Mouse (Mus musculus) heart, embryonic 16.5 days (tissue): Measurements from ENCODE around the gene Gm20388. TPM values are rescaled to one million over a fixed set of nuclear protein-coding genes. Genes with fewer than 3 reads are reported as not detected.

Experiments
- ATAC-seq: fragments of 200-750 bp; cut with Nextera tagmentation; replicated peaks from 2 replicates; pipeline ENCODE4 v1.8.0; 2017; ENCODE audit warnings: moderate number of reproducible peaks; ENCODE audit not compliant: insufficient read depth, low FRiP score; ENCODE audit errors: extremely low read depth
- H3K27ac ChIP-seq: fragments of 300-500 bp; sonication (generic); 2 replicates; pipeline ENCODE4 v1.5.1; 2014; ENCODE audit warnings: mild to moderate bottlenecking, low read length, control low read depth, moderate library complexity
- H3K27me3 ChIP-seq: fragments of 300-500 bp; sonication (generic); 2 replicates; pipeline ENCODE4 v1.6.1; 2014; ENCODE audit warnings: low read length, mixed read lengths; ENCODE audit not compliant: control insufficient read depth, insufficient read depth
- H3K36me3 ChIP-seq: fragments of 300-500 bp; sonication (generic); 2 replicates; pipeline ENCODE4 v1.6.1; 2014; ENCODE audit not compliant: control insufficient read depth, insufficient read depth
- H3K4me1 ChIP-seq: fragments of 300-500 bp; sonication (generic); 2 replicates; pipeline ENCODE4 v1.6.1; 2014; ENCODE audit warnings: low read length, mixed read lengths; ENCODE audit not compliant: control insufficient read depth, insufficient read depth
- H3K4me2 ChIP-seq: fragments of 300-500 bp; sonication (generic); 2 replicates; pipeline ENCODE4 v1.6.1; 2014; ENCODE audit warnings: low read depth, mild to moderate bottlenecking, control low read depth, low read length
- H3K4me3 ChIP-seq: fragments of 300-500 bp; sonication (generic); 2 replicates; pipeline ENCODE4 v1.5.1; 2014; ENCODE audit warnings: mild to moderate bottlenecking, control low read depth, low read length
- H3K9ac ChIP-seq: fragments of 300-500 bp; sonication (generic); 2 replicates; pipeline ENCODE4 v1.6.1; 2014; ENCODE audit warnings: low read length, control low read depth
- H3K9me3 ChIP-seq: fragments of 300-500 bp; sonication (generic); replicated peaks from 2 replicates; pipeline ENCODE4 v1.6.1; 2016; ENCODE audit warnings: low read length; ENCODE audit not compliant: control insufficient read depth
- WGBS: fragments of 180-500 bp; shearing (Covaris S2); extraction: QIAGEN DNeasy Blood & Tissue Kit; methylation state at CpG from one replicate; pipeline ENCODE4 v1.1.7; 2014; 5-methylcytosine and 5-hydroxymethylcytosine counted together
- polyA plus RNA-seq: library from polyadenylated mRNA; unstranded; fragments of >200 nt; fragmentation: Nextera tagmentation; extraction: Ambion mirVana; gene quantifications from 2 replicates; pipeline ENCODE4 v1.2.1, GENCODE M21; 2015

The Gm20388 gene
- polyA plus RNA-seq, 1 experiment from 2014 or later: 4.5 TPM

- Histone ChIP-seq H3K9me3 (no peaks in the 10 kb centered on the region), H3K9ac (peak overlapping the region; percentile 41; the same call in 1 of the 2 replicates), H3K4me3 (no peak overlapping the region), H3K27ac (peak overlapping the region; percentile 66), H3K4me2 (peak overlapping the region; percentile 47), H3K36me3 (no peaks in the 10 kb centered on the region), H3K27me3 (no peaks in the 10 kb centered on the region), H3K4me1 (peaks cover 16% of the 10 kb centered on the region)
- peak; percentile 29 for ATAC-seq
- WGBS: 49% methylated on average over 21 of the region's 21 CpGs
These were observed 840.8 kb downstream of the Gm20388 start for GRCm38 (mm10) chr8:120751226-120752081.

- Histone ChIP-seq H3K9ac (peak overlapping the region; percentile 41; the same call in 1 of the 2 replicates), H3K4me2 (peak overlapping the region; percentile 47), H3K4me1 (peaks cover 16% of the 10 kb centered on the region), H3K27ac (peak overlapping the region; percentile 66), H3K9me3 (no peaks in the 10 kb centered on the region), H3K27me3 (no peaks in the 10 kb centered on the region), H3K4me3 (no peak overlapping the region), H3K36me3 (no peaks in the 10 kb centered on the region)
- WGBS: 3% methylated on average over 12 of the region's 12 CpGs
- peak; percentile 79 for ATAC-seq
These were observed 841.4 kb downstream of the Gm20388 start for GRCm38 (mm10) chr8:120752082-120752452.

GRCm38 (mm10) chr8:120753476-120753875 lies 842.8 kb downstream of the Gm20388 start:
- H3K4me2 ChIP-seq: no peak overlapping the region
- no peak for ATAC-seq
- 93% methylated on average over 22 of the region's 22 CpGs for WGBS
- no peak overlapping the region for H3K4me3 ChIP-seq
- H3K9ac ChIP-seq: no peak overlapping the region
- no peak overlapping the region for H3K27ac ChIP-seq
- H3K9me3 ChIP-seq: no peaks in the 10 kb centered on the region
- H3K4me1 ChIP-seq: peaks cover 16% of the 10 kb centered on the region
- no peaks in the 10 kb centered on the region for H3K27me3 ChIP-seq
- H3K36me3 ChIP-seq: no peaks in the 10 kb centered on the region

GRCm38 (mm10) chr8:120755306-120756297 lies 845.0 kb downstream of the Gm20388 start:
- no peaks in the 10 kb centered on the region for H3K27me3 ChIP-seq
- no peaks in the 10 kb centered on the region for H3K9me3 ChIP-seq
- no peak overlapping the region for H3K4me3 ChIP-seq
- H3K4me1 ChIP-seq: peaks cover 16% of the 10 kb centered on the region
- H3K4me2 ChIP-seq: no peak overlapping the region
- H3K9ac ChIP-seq: no peak overlapping the region
- 66% methylated on average over 19 of the region's 19 CpGs for WGBS
- H3K36me3 ChIP-seq: no peaks in the 10 kb centered on the region
- no peak overlapping the region for H3K27ac ChIP-seq
- no peak for ATAC-seq

- H3K9ac ChIP-seq: no peak overlapping the region
- 61% methylated on average over 4 of the region's 4 CpGs for WGBS
- H3K4me1 ChIP-seq: no peaks in the 10 kb centered on the region
- no peaks in the 10 kb centered on the region for H3K9me3 ChIP-seq
- no peaks in the 10 kb centered on the region for H3K36me3 ChIP-seq
- H3K4me2 ChIP-seq: no peak overlapping the region
- no peak overlapping the region for H3K4me3 ChIP-seq
- H3K27me3 ChIP-seq: no peaks in the 10 kb centered on the region
- ATAC-seq: no peak
- no peak overlapping the region for H3K27ac ChIP-seq
These were observed 847.4 kb downstream of the Gm20388 start for GRCm38 (mm10) chr8:120758005-120758404.

- no peak overlapping the region for H3K4me2 ChIP-seq
- H3K27ac ChIP-seq: no peak overlapping the region
- ATAC-seq: no peak
- H3K9ac ChIP-seq: no peak overlapping the region
- no peaks in the 10 kb centered on the region for H3K9me3 ChIP-seq
- H3K27me3 ChIP-seq: no peaks in the 10 kb centered on the region
- no peak overlapping the region for H3K4me3 ChIP-seq
- WGBS: 83% methylated on average over 6 of the region's 6 CpGs
- H3K4me1 ChIP-seq: no peaks in the 10 kb centered on the region
- H3K36me3 ChIP-seq: no peaks in the 10 kb centered on the region
These were observed 849.2 kb downstream of the Gm20388 start for GRCm38 (mm10) chr8:120759847-120760246.

- Histone ChIP-seq H3K4me1 (no peaks in the 10 kb centered on the region), H3K4me2 (no peak overlapping the region), H3K4me3 (no peak overlapping the region), H3K27ac (no peak overlapping the region), H3K36me3 (no peaks in the 10 kb centered on the region), H3K27me3 (no peaks in the 10 kb centered on the region), H3K9ac (no peak overlapping the region), H3K9me3 (no peaks in the 10 kb centered on the region)
- 71% methylated on average over 19 of the region's 19 CpGs for WGBS
- ATAC-seq: no peak
These were observed 849.9 kb downstream of the Gm20388 start for GRCm38 (mm10) chr8:120760341-120761215.

- H3K9me3 ChIP-seq: no peaks in the 10 kb centered on the region
- ATAC-seq: 0 out of 2 replicates have a peak, but pooled peaks have one; percentile 23
- no peak overlapping the region for H3K27ac ChIP-seq
- H3K27me3 ChIP-seq: no peaks in the 10 kb centered on the region
- no peaks in the 10 kb centered on the region for H3K36me3 ChIP-seq
- H3K4me3 ChIP-seq: no peak overlapping the region
- H3K4me1 ChIP-seq: peaks cover 11% of the 10 kb centered on the region
- no peak overlapping the region for H3K4me2 ChIP-seq
- WGBS: 51% methylated on average over 5 of the region's 5 CpGs
- no peak overlapping the region for H3K9ac ChIP-seq
These were observed 852.6 kb downstream of the Gm20388 start for GRCm38 (mm10) chr8:120763267-120763666.
